Mouse (Mus musculus): ENCODE data around the gene Myh13.
A peak's percentile ranks its signal among the peaks of the same experiment; 100 is the strongest.

DNA sequence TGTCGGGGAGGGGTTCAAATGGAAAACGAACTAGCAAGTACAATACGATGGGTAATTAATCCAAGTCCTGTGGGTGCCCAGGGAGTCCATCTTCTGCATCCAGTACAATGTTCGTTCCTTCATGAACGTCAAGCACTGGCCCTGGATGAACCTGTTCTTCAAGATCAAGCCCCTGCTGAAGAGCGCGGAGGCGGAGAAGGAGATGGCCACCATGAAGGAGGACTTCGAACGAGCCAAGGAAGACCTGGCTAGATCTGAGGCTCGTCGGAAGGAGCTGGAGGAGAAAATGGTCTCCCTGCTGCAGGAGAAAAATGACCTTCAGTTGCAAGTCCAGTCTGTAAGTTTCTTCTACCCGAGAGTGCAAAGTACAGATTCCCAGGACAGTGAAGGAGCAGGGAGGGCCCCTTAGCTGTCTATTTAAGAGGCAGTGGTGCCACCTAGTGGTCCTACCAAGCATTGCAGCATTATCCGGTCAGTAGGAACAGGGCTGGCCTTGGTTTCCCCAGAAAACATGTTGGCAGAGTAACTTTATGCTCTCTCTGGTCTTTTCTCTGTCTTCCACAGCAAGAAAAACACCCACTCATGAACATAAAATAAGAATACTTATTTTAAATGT, 28.8 kb downstream of the Myh13 start:
- TF ChIP-seq CTCF (IDR thresholded peaks at IDR 0.05; ENCODE audit: low read depth, low read length) (peak; percentile 90), POLR2A (IDR thresholded peaks at IDR 0.05; ENCODE audit: borderline replicate concordance, low read depth, low read length) (no peak)

Data from bone marrow macrophage, adult 2 months (primary cell).